Mouse (Mus musculus) forebrain, postnatal 0 days (tissue): ENCODE measurements around the gene AC124108.1. TPM values are rescaled to one million over a fixed set of nuclear protein-coding genes. Genes with fewer than 3 reads are reported as not detected.

Experiments
- ATAC-seq: fragments of 200-750 bp; cut with Nextera tagmentation; 2 replicates; pipeline ENCODE4 v1.8.0; 2017; ENCODE audit warnings: mild to moderate bottlenecking, moderate library complexity
- DNase-seq: peaks from one replicate; pipeline ENCODE4 v3.0.0-alpha.2; 2015
- H3K27ac ChIP-seq: fragments of 300-500 bp; sonication (generic); 2 replicates; pipeline ENCODE4 v1.5.1; 2014; ENCODE audit warnings: low read depth, mild to moderate bottlenecking, antibody characterized with exemption, low read length, moderate library complexity, mixed read lengths
- H3K27me3 ChIP-seq: fragments of 300-500 bp; sonication (generic); 2 replicates; pipeline ENCODE4 v1.6.1; 2014; ENCODE audit warnings: mild to moderate bottlenecking, low read length, mixed read lengths; ENCODE audit not compliant: insufficient read depth
- H3K36me3 ChIP-seq: fragments of 300-500 bp; sonication (generic); 2 replicates; pipeline ENCODE4 v1.6.1; 2014; ENCODE audit warnings: mild to moderate bottlenecking, moderate library complexity; ENCODE audit not compliant: insufficient read depth
- H3K4me1 ChIP-seq: fragments of 300-500 bp; sonication (generic); 2 replicates; pipeline ENCODE4 v1.6.1; 2014; ENCODE audit warnings: antibody characterized with exemption; ENCODE audit not compliant: insufficient read depth
- H3K4me2 ChIP-seq: fragments of 300-500 bp; sonication (generic); 2 replicates; pipeline ENCODE4 v1.6.1; 2014; ENCODE audit warnings: low read depth, mild to moderate bottlenecking, moderate library complexity
- H3K4me3 ChIP-seq: fragments of 300-500 bp; sonication (generic); 2 replicates; pipeline ENCODE4 v1.5.1; 2014; ENCODE audit warnings: low read depth, low read length, mixed read lengths
- H3K9ac ChIP-seq: fragments of 300-500 bp; sonication (generic); 2 replicates; pipeline ENCODE4 v1.6.1; 2014; ENCODE audit warnings: mild to moderate bottlenecking
- H3K9me3 ChIP-seq: fragments of 300-500 bp; sonication (generic); 2 replicates; pipeline ENCODE4 v1.6.1; 2016; ENCODE audit warnings: low read length
- CTCF ChIP-seq: sonication (generic); IDR thresholded peaks from 2 replicates; pipeline ENCODE4 v1.5.1; 2016; ENCODE audit warnings: antibody characterized with exemption, control low read depth, low read depth
- WGBS: fragments of 180-500 bp; shearing (Covaris S2); extraction: QIAGEN DNeasy Blood & Tissue Kit; methylation state at CpG from one replicate; pipeline ENCODE4 v1.1.7; 2014; 5-methylcytosine and 5-hydroxymethylcytosine counted together
- microRNA counts: library from miRNA; unstranded; fragments of <30 nt; microRNA quantifications from one replicate; lab custom pipeline; 2015
- microRNA-seq, 2 experiments: library from miRNA; unstranded; fragments of <30 nt; microRNA quantifications; one replicate each; pipeline ENCODE4; 2016
- polyA plus RNA-seq: library from polyadenylated mRNA; unstranded; fragments of >200 nt; fragmentation: Nextera tagmentation; extraction: Ambion mirVana; gene quantifications from 2 replicates; pipeline ENCODE4 v1.2.1, GENCODE M21; 2015
- total RNA-seq: library from RNA; depleted of rRNA; stranded (reverse); fragments of >200 nt; gene quantifications from 2 replicates; pipeline ENCODE4 v1.2.3, GENCODE M21; 2014; rRNA removed

The AC124108.1 gene
- total and polyA plus RNA-seq, 2 experiments from 2014 or later = 0.48 to 5.0 TPM

DNA sequence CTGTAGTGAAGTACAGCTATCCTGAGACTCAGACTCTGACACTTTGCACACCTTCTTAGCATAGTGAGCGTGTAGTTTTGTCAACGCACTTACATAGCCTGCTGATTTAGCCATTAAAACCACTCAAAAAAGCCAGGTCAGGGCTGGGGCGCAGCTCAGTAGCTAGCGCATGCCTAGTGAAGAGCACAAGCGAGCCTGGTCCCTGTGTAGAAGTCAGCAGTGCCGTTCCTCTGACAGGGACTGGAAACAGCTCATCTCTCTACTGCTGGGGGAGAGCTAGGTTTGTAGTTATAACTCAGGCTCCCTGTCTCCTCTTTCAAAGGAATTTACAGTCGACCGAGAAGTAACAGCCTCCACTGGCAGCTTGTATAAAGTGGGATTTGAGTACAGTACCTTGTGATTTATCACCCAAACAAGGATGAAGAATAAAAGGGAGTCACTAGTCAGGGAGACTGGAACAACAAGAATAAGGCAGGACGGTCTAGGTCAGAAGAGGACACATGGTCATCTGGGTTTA, 43.6 kb downstream of the AC124108.1 start:
- H3K4me3 ChIP-seq = no peak overlapping the region
- DNase-seq (no peak), ATAC-seq (no peak)
- no peaks in the 10 kb centered on the region for H3K36me3 ChIP-seq
- no peak overlapping the region for H3K9ac ChIP-seq
- 74% methylated on average over 9 of the region's 9 CpGs for WGBS
- no peaks in the 10 kb centered on the region for H3K4me1 ChIP-seq
- no peaks in the 10 kb centered on the region for H3K9me3 ChIP-seq
- no peak overlapping the region for H3K27ac ChIP-seq
- no peaks in the 10 kb centered on the region for H3K27me3 ChIP-seq
- H3K4me2 ChIP-seq = no peak overlapping the region
- no peak for TF ChIP-seq CTCF

GRCm38 (mm10) chr1:132237585-132238159, 46.4 kb downstream of the AC124108.1 start:
- no peak overlapping the region for H3K27ac ChIP-seq
- no peak overlapping the region for H3K4me2 ChIP-seq
- ATAC-seq (peak; percentile 36; the same call in 1 of the 2 replicates), DNase-seq (peak; percentile 81)
- no peaks in the 10 kb centered on the region for H3K4me1 ChIP-seq
- no peaks in the 10 kb centered on the region for H3K27me3 ChIP-seq
- no peak overlapping the region for H3K4me3 ChIP-seq
- no peaks in the 10 kb centered on the region for H3K36me3 ChIP-seq
- WGBS = 20% methylated on average over 6 of the region's 6 CpGs
- peak; percentile 91 for TF ChIP-seq CTCF
- H3K9me3 ChIP-seq = no peaks in the 10 kb centered on the region
- H3K9ac ChIP-seq = no peak overlapping the region

GRCm38 (mm10) chr1:132245010-132245409, 53.8 kb downstream of the AC124108.1 start:
- Histone ChIP-seq H3K27ac (no peak overlapping the region), H3K9ac (no peak overlapping the region), H3K9me3 (no peaks in the 10 kb centered on the region), H3K4me1 (no peaks in the 10 kb centered on the region), H3K27me3 (no peaks in the 10 kb centered on the region), H3K36me3 (no peaks in the 10 kb centered on the region), H3K4me2 (no peak overlapping the region), H3K4me3 (no peak overlapping the region)
- DNase-seq (no peak), ATAC-seq (no peak)
- 79% methylated on average over 5 of the region's 5 CpGs for WGBS
- no peak for TF ChIP-seq CTCF

DNA sequence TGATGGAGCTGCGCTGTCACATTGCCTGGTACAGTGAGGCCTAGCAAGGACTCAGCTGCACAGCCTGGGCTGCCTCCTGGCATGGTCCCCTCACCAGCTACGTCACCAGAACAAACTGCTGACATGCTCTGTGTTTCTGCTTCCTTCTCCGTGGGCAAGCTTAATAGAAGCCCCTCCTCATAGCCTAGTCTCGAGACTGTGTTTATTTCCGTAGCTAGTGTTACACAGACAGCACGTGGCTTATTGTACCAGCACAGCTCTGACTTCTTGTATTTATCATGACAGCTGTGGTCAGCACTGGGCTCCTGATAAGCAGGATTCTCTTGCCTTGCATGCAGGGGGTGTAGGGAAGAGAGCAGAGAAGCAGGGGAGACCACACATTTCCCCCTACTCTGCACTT, 54.9 kb downstream of the AC124108.1 start:
- 52% methylated on average over 6 of the region's 6 CpGs for WGBS
- Histone ChIP-seq H3K4me3 (no peak overlapping the region), H3K4me1 (no peaks in the 10 kb centered on the region), H3K36me3 (no peaks in the 10 kb centered on the region), H3K9ac (no peak overlapping the region), H3K27ac (no peak overlapping the region), H3K9me3 (no peaks in the 10 kb centered on the region), H3K4me2 (no peak overlapping the region), H3K27me3 (no peaks in the 10 kb centered on the region)
- ATAC-seq = peak; percentile 59
- no peak for DNase-seq
- no peak for TF ChIP-seq CTCF

GRCm38 (mm10) chr1:132246641-132247040, 55.4 kb downstream of the AC124108.1 start:
- Histone ChIP-seq H3K4me1 (no peaks in the 10 kb centered on the region), H3K4me2 (no peak overlapping the region), H3K4me3 (no peak overlapping the region), H3K9me3 (no peaks in the 10 kb centered on the region), H3K9ac (no peak overlapping the region), H3K27ac (no peak overlapping the region), H3K36me3 (no peaks in the 10 kb centered on the region), H3K27me3 (no peaks in the 10 kb centered on the region)
- DNase-seq (no peak), ATAC-seq (no peak)
- no peak for TF ChIP-seq CTCF
- WGBS = 90% methylated on average over 4 of the region's 4 CpGs

DNA sequence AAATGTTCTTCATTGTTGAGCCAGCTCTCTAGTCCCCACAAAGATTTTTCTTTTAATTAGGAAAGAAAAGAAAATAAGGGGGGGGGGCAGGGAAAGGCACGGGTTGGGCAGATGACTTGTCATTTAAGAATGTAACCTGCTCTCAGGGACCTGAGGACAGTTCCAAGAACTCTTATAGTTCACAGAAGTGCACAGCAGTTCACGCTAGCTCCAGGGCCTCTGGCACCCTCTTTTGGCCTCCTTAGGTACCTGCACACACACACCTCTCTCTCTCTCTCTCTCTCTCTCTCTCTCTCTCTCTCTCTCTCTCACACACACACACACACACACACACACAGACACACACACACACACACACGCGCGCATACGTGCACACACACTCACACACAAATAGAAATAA, 63.2 kb downstream of the AC124108.1 start:
- no peaks in the 10 kb centered on the region for H3K27me3 ChIP-seq
- 0 out of 2 replicates have a peak, but pooled peaks cover 3% of the 10 kb centered on the region for H3K36me3 ChIP-seq
- no peak overlapping the region for H3K9ac ChIP-seq
- WGBS = 75% methylated on average over 6 of the region's 6 CpGs
- ATAC-seq (no peak), DNase-seq (no peak)
- H3K4me2 ChIP-seq = no peak overlapping the region
- no peaks in the 10 kb centered on the region for H3K9me3 ChIP-seq
- no peaks in the 10 kb centered on the region for H3K4me1 ChIP-seq
- H3K27ac ChIP-seq = no peak overlapping the region
- no peak for TF ChIP-seq CTCF
- H3K4me3 ChIP-seq = no peak overlapping the region

MicroRNAs encoded within 50 kb of the gene (microRNA counts, 519-probe panel; counts per million panel counts)
- microRNA mmu-miR-135b (lab: Ali Mortazavi, UCI) = 5,162 counts per million, percentile 68 among the panel's probes with 10 or more counts

Small RNA genes within 50 kb of the gene (microRNA-seq; reads per million reads assigned to microRNA genes)
- 8,969 to 10,946 reads per million in 2 experiments for gene Mir135b

Other genes with a start within 250 kb of the AC124108.1 start
- gene Slc45a3, start 228.5 kb upstream of the AC124108.1 start, total RNA-seq = 0.85 and 0.86 TPM in 2 replicates
- gene Slc45a3, start 228.5 kb upstream of the AC124108.1 start, polyA plus RNA-seq = 0.69 and 0.78 TPM in 2 replicates
- 18.6 and 25.5 TPM in 2 replicates for gene Elk4, start 183.8 kb upstream of the AC124108.1 start, total RNA-seq
- 8.0 and 8.2 TPM in 2 replicates for gene Elk4, start 183.8 kb upstream of the AC124108.1 start, polyA plus RNA-seq
- gene Mfsd4a, start 123.4 kb upstream of the AC124108.1 start, total RNA-seq = 2.8 and 3.2 TPM in 2 replicates
- 4.6 and 8.1 TPM in 2 replicates for gene Mfsd4a, start 123.4 kb upstream of the AC124108.1 start, polyA plus RNA-seq
- 2.6 and 3.2 TPM in 2 replicates for gene Cdk18, start 51.8 kb upstream of the AC124108.1 start, total RNA-seq
- 0.70 and 1.2 TPM in 2 replicates for gene Cdk18, start 51.8 kb upstream of the AC124108.1 start, polyA plus RNA-seq
- 13.3 and 14.9 TPM in 2 replicates for gene Lemd1, start within 50 bp of the AC124108.1 start, total RNA-seq
- 14.7 and 15.1 TPM in 2 replicates for gene Lemd1, start within 50 bp of the AC124108.1 start, polyA plus RNA-seq
- 0.92 TPM in 1 of 2 replicates, not detected in the other for gene Gm10188, start 38.3 kb downstream of the AC124108.1 start, total RNA-seq
- not detected in 2 replicates for gene Gm10188, start 38.3 kb downstream of the AC124108.1 start, polyA plus RNA-seq
- gene Klhdc8a, start 107.2 kb downstream of the AC124108.1 start, total RNA-seq = 10.3 and 11.2 TPM in 2 replicates
- 4.5 and 6.3 TPM in 2 replicates for gene Klhdc8a, start 107.2 kb downstream of the AC124108.1 start, polyA plus RNA-seq
- 4.4 and 4.5 TPM in 2 replicates for gene Nuak2, start 124.7 kb downstream of the AC124108.1 start, total RNA-seq
- 4.3 and 6.8 TPM in 2 replicates for gene Nuak2, start 124.7 kb downstream of the AC124108.1 start, polyA plus RNA-seq
- gene Tmcc2, start 199.8 kb downstream of the AC124108.1 start, total RNA-seq = 104 TPM in 2 replicates
- 37.4 and 41.9 TPM in 2 replicates for gene Tmcc2, start 199.8 kb downstream of the AC124108.1 start, polyA plus RNA-seq
- gene Dstyk, start 226.1 kb downstream of the AC124108.1 start, total RNA-seq = 18.3 and 18.9 TPM in 2 replicates
- 4.8 and 6.0 TPM in 2 replicates for gene Dstyk, start 226.1 kb downstream of the AC124108.1 start, polyA plus RNA-seq